Mouse (Mus musculus): ENCODE results near the gene Rbpjl. TPM values are rescaled to one million over a fixed set of nuclear protein-coding genes. Genes with fewer than 3 reads are reported as not detected.

Rbpjl gene
- polyA plus RNA-seq (2015; fragmentation: Nextera tagmentation; extraction: Ambion mirVana) = 1.2 and 1.3 TPM in 2 replicates

GRCm38 (mm10) chr2:164402906-164403305 is at the start of gene Rbpjl:
Rbpjl (plus strand) TSS chr2:164403141.
- peak; percentile 31; the same call in 1 of the 2 replicates for ATAC-seq (ENCODE audit: insufficient number of reproducible peaks, low FRiP score, low TSS enrichment, low read depth)
- WGBS = 4% methylated on average over 17 of the region's 17 CpGs

GRCm38 (mm10) chr2:164353356-164353755 is 49.6 kb upstream of the Rbpjl start:
- Histone ChIP-seq H3K27ac (no peak overlapping the region), H3K36me3 (no peaks in the 10 kb centered on the region), H3K27me3 (0 out of 2 replicates have a peak, but pooled peaks cover 9% of the 10 kb centered on the region), H3K9me3 (no peaks in the 10 kb centered on the region), H3K9ac (no peak overlapping the region), H3K4me2 (no peak overlapping the region), H3K4me3 (no peak overlapping the region), H3K4me1 (no peaks in the 10 kb centered on the region)
- no peak for ATAC-seq (ENCODE audit: insufficient number of reproducible peaks, low FRiP score, low TSS enrichment, low read depth)
- WGBS = 82% methylated on average over 11 of the region's 11 CpGs

More at GRCm38 (mm10) chr2:164402906-164403305, at the start of gene Rbpjl:
- peaks cover 8% of the 10 kb centered on the region; the same call in 1 of the 2 replicates for H3K36me3 ChIP-seq
- peak within 1 kb of the TSS; percentile 87 for H3K27ac ChIP-seq
- peaks cover 54% of the 10 kb centered on the region for H3K4me1 ChIP-seq
- no peaks in the 10 kb centered on the region for H3K9me3 ChIP-seq
- H3K9ac ChIP-seq = 0 out of 2 replicates have a peak within 1 kb of the TSS, but pooled peaks have one; percentile 14
- H3K4me3 ChIP-seq = peak within 1 kb of the TSS; percentile 44
- peak within 1 kb of the TSS; percentile 77 for H3K4me2 ChIP-seq
- H3K27me3 ChIP-seq = peaks cover 88% of the 10 kb centered on the region

GRCm38 (mm10) chr2:164356177-164356967 is 46.6 kb upstream of the Rbpjl start:
- Histone ChIP-seq H3K4me2 (no peak overlapping the region), H3K27me3 (0 out of 2 replicates have a peak, but pooled peaks cover 12% of the 10 kb centered on the region), H3K4me1 (no peaks in the 10 kb centered on the region), H3K36me3 (no peaks in the 10 kb centered on the region), H3K27ac (no peak overlapping the region), H3K9me3 (no peaks in the 10 kb centered on the region), H3K4me3 (no peak overlapping the region), H3K9ac (no peak overlapping the region)
- 71% methylated on average over 11 of the region's 11 CpGs for WGBS
- ATAC-seq (ENCODE audit: insufficient number of reproducible peaks, low FRiP score, low TSS enrichment, low read depth) = no peak

- Histone ChIP-seq H3K4me1 (no peaks in the 10 kb centered on the region), H3K9ac (no peak overlapping the region), H3K4me2 (no peak overlapping the region), H3K9me3 (no peaks in the 10 kb centered on the region), H3K36me3 (no peaks in the 10 kb centered on the region), H3K4me3 (no peak overlapping the region), H3K27ac (no peak overlapping the region), H3K27me3 (0 out of 2 replicates have a peak, but pooled peaks cover 12% of the 10 kb centered on the region)
- 84% methylated on average over 3 of the region's 3 CpGs for WGBS
- ATAC-seq (ENCODE audit: insufficient number of reproducible peaks, low FRiP score, low TSS enrichment, low read depth) = no peak
Measured at GRCm38 (mm10) chr2:164358373-164358772, 44.6 kb upstream of the Rbpjl start.

GRCm38 (mm10) chr2:164359031-164359430 is 43.9 kb upstream of the Rbpjl start:
- H3K9me3 ChIP-seq = no peaks in the 10 kb centered on the region
- H3K27me3 ChIP-seq = 0 out of 2 replicates have a peak, but pooled peaks cover 12% of the 10 kb centered on the region
- 80% methylated on average over 5 of the region's 5 CpGs for WGBS
- no peak overlapping the region for H3K9ac ChIP-seq
- no peaks in the 10 kb centered on the region for H3K4me1 ChIP-seq
- H3K36me3 ChIP-seq = no peaks in the 10 kb centered on the region
- no peak overlapping the region for H3K27ac ChIP-seq
- ATAC-seq (ENCODE audit: insufficient number of reproducible peaks, low FRiP score, low TSS enrichment, low read depth) = no peak
- no peak overlapping the region for H3K4me2 ChIP-seq
- H3K4me3 ChIP-seq = no peak overlapping the region

GRCm38 (mm10) chr2:164359668-164360067 is 43.3 kb upstream of the Rbpjl start:
- Histone ChIP-seq H3K4me2 (no peak overlapping the region), H3K27ac (no peak overlapping the region), H3K27me3 (0 out of 2 replicates have a peak, but pooled peaks cover 12% of the 10 kb centered on the region), H3K9ac (no peak overlapping the region), H3K9me3 (no peaks in the 10 kb centered on the region), H3K36me3 (no peaks in the 10 kb centered on the region), H3K4me3 (no peak overlapping the region), H3K4me1 (no peaks in the 10 kb centered on the region)
- no peak for ATAC-seq (ENCODE audit: insufficient number of reproducible peaks, low FRiP score, low TSS enrichment, low read depth)
- WGBS = 78% methylated on average over 5 of the region's 5 CpGs

- Histone ChIP-seq H3K4me1 (no peaks in the 10 kb centered on the region), H3K27me3 (0 out of 2 replicates have a peak, but pooled peaks cover 6% of the 10 kb centered on the region), H3K4me3 (no peak overlapping the region), H3K27ac (no peak overlapping the region), H3K9me3 (no peaks in the 10 kb centered on the region), H3K36me3 (no peaks in the 10 kb centered on the region), H3K9ac (no peak overlapping the region), H3K4me2 (no peak overlapping the region)
- ATAC-seq (ENCODE audit: insufficient number of reproducible peaks, low FRiP score, low TSS enrichment, low read depth) = no peak
- WGBS = 32% methylated on average over 13 of the region's 13 CpGs
Measured at GRCm38 (mm10) chr2:164360974-164361657, 41.8 kb upstream of the Rbpjl start.

- H3K4me1 ChIP-seq = 0 out of 2 replicates have a peak, but pooled peaks cover 3% of the 10 kb centered on the region
- no peaks in the 10 kb centered on the region for H3K36me3 ChIP-seq
- no peak overlapping the region for H3K4me2 ChIP-seq
- H3K9me3 ChIP-seq = no peaks in the 10 kb centered on the region
- H3K27ac ChIP-seq = no peak overlapping the region
- no peak overlapping the region for H3K4me3 ChIP-seq
- H3K27me3 ChIP-seq = no peaks in the 10 kb centered on the region
- WGBS = 38% methylated on average over 3 of the region's 3 CpGs
- H3K9ac ChIP-seq = no peak overlapping the region
- ATAC-seq (ENCODE audit: insufficient number of reproducible peaks, low FRiP score, low TSS enrichment, low read depth) = peak; percentile 67; the same call in 1 of the 2 replicates
Measured at GRCm38 (mm10) chr2:164366947-164367346, 36.0 kb upstream of the Rbpjl start.

- Histone ChIP-seq H3K4me2 (no peak overlapping the region), H3K27ac (no peak overlapping the region), H3K4me1 (0 out of 2 replicates have a peak, but pooled peaks cover 3% of the 10 kb centered on the region), H3K9me3 (no peaks in the 10 kb centered on the region), H3K27me3 (no peaks in the 10 kb centered on the region), H3K9ac (no peak overlapping the region), H3K36me3 (no peaks in the 10 kb centered on the region), H3K4me3 (no peak overlapping the region)
- no peak for ATAC-seq (ENCODE audit: insufficient number of reproducible peaks, low FRiP score, low TSS enrichment, low read depth)
- WGBS = 83% methylated on average over 6 of the region's 6 CpGs
Measured at GRCm38 (mm10) chr2:164368620-164369105, 34.3 kb upstream of the Rbpjl start.

- WGBS = 76% methylated on average over 3 of the region's 3 CpGs
- Histone ChIP-seq H3K9me3 (no peaks in the 10 kb centered on the region), H3K36me3 (no peaks in the 10 kb centered on the region), H3K27ac (no peak overlapping the region), H3K4me1 (0 out of 2 replicates have a peak, but pooled peaks cover 3% of the 10 kb centered on the region), H3K9ac (no peak overlapping the region), H3K4me2 (no peak overlapping the region), H3K27me3 (no peaks in the 10 kb centered on the region), H3K4me3 (no peak overlapping the region)
- ATAC-seq (ENCODE audit: insufficient number of reproducible peaks, low FRiP score, low TSS enrichment, low read depth) = no peak
Measured at GRCm38 (mm10) chr2:164371371-164371770, 31.6 kb upstream of the Rbpjl start.

GRCm38 (mm10) chr2:164372408-164373053 is 30.4 kb upstream of the Rbpjl start:
- no peak overlapping the region for H3K4me2 ChIP-seq
- no peak overlapping the region for H3K4me3 ChIP-seq
- H3K4me1 ChIP-seq = no peaks in the 10 kb centered on the region
- H3K27me3 ChIP-seq = no peaks in the 10 kb centered on the region
- ATAC-seq (ENCODE audit: insufficient number of reproducible peaks, low FRiP score, low TSS enrichment, low read depth) = no peak
- H3K9me3 ChIP-seq = no peaks in the 10 kb centered on the region
- 22% methylated on average over 3 of the region's 3 CpGs for WGBS
- H3K9ac ChIP-seq = no peak overlapping the region
- no peak overlapping the region for H3K27ac ChIP-seq
- H3K36me3 ChIP-seq = no peaks in the 10 kb centered on the region
